Mouse (Mus musculus) bone marrow, adult 2 months (tissue): ENCODE data around the gene Kat7.

Experiments
- CTCF ChIP-seq: fragments of 200-500 bp; IDR thresholded peaks from 2 replicates; pipeline ENCODE4 v1.5.1; 2011; ENCODE audit warnings: low read length, control low read depth; ENCODE audit not compliant: control insufficient read depth, insufficient read depth
- POLR2A ChIP-seq: fragments of 200-500 bp; IDR thresholded peaks from 2 replicates; pipeline ENCODE4 v1.6.1; 2011; ENCODE audit warnings: low read depth, mild to moderate bottlenecking, control low read depth, low read length, borderline replicate concordance; ENCODE audit not compliant: control insufficient read depth

- TF ChIP-seq POLR2A (peak; percentile 48; the same call in 1 of the 2 replicates), CTCF (no peak)
These were observed 46.6 kb upstream of the Kat7 start for GRCm38 (mm10) chr11:95356469-95357273.
